Mouse (Mus musculus) urinary bladder, adult 2 months (tissue): ENCODE results near the gene Bend5. TPM values are rescaled to one million over a fixed set of nuclear protein-coding genes. Genes with fewer than 3 reads are reported as not detected.

Source experiments
- DNase-seq: peaks from one replicate; pipeline ENCODE4 v3.0.0; 2022; ENCODE audit warnings: low spot score
- polyA plus RNA-seq: library from polyadenylated mRNA; depleted of rRNA; stranded (reverse); fragments of >200 nt; gene quantifications from 2 replicates; pipeline ENCODE4 v1.2.3, GENCODE M21; 2012

Bend5 gene
- polyA plus RNA-seq, 1 experiment: 16.5 TPM

GRCm38 (mm10) chr4:111486187-111486586 lies 71.4 kb downstream of the Bend5 start:
- DNase-seq: no peak

- DNase-seq: no peak
Observed at GRCm38 (mm10) chr4:111487233-111487843, 72.5 kb downstream of the Bend5 start.

- no peak for DNase-seq
Observed at GRCm38 (mm10) chr4:111493750-111494404, 79.1 kb downstream of the Bend5 start.

GRCm38 (mm10) chr4:111495949-111496348 lies 81.1 kb downstream of the Bend5 start:
- peak; percentile 44 for DNase-seq

- DNase-seq: no peak
Observed at GRCm38 (mm10) chr4:111498751-111499150, 83.9 kb downstream of the Bend5 start.

GRCm38 (mm10) chr4:111501441-111501840 lies 86.6 kb downstream of the Bend5 start:
- DNase-seq: no peak

GRCm38 (mm10) chr4:111502965-111503727 lies 88.3 kb downstream of the Bend5 start:
- no peak for DNase-seq

- no peak for DNase-seq
Observed at GRCm38 (mm10) chr4:111504952-111505351, 90.1 kb downstream of the Bend5 start.
